Mouse (Mus musculus) G1E (cell line): ENCODE results near the gene Atp5e.

Source experiments
- CTCF ChIP-seq: IDR thresholded peaks from 2 replicates; pipeline ENCODE4 v1.5.1; 2012; ENCODE audit warnings: low read depth, low read length, inconsistent platforms, mixed read lengths
- GATA1 ChIP-seq: IDR thresholded peaks from 2 replicates; pipeline ENCODE4 v1.6.1; 2012; ENCODE audit warnings: borderline replicate concordance, low read length, inconsistent platforms, mixed read lengths

- TF ChIP-seq CTCF: no peak
- TF ChIP-seq GATA1: no peak
Observed at GRCm38 (mm10) chr2:174502831-174503460, 39.0 kb upstream of the Atp5e start.
